Mouse (Mus musculus) MEL (cell line): ENCODE measurements at regions not wholly inside any gene's neighbourhood (a gene's known extent, or its start where the extent isn't known, plus 50 kb on each side); places are given as distances from the start of the nearest gene placed in this dataset.

Experiments
- E2F4 ChIP-seq: IDR thresholded peaks from 2 replicates; pipeline ENCODE4 v1.6.1; 2011; ENCODE audit warnings: low read depth, low read length, improper control_type of control experiment, borderline replicate concordance
- MEF2A ChIP-seq: IDR thresholded peaks from 2 replicates; pipeline ENCODE4 v1.6.1; 2014; ENCODE audit warnings: low read depth, mild to moderate bottlenecking, inconsistent platforms, low read length, improper control_type of control experiment; ENCODE audit not compliant: poor library complexity, insufficient replicate concordance, severe bottlenecking; ENCODE audit errors: extremely low read depth
- POLR2A ChIP-seq, 2 experiments: IDR thresholded peaks; 2 replicates each; pipeline ENCODE4 v1.6.1; 2011 to 2012; ENCODE audit warnings: low read length in 2 of 2, mild to moderate bottlenecking in 2 of 2, control low read depth in 1 of 2, improper control_type of control experiment in 1 of 2, low read depth in 1 of 2, moderate library complexity in 1 of 2; ENCODE audit not compliant: control insufficient read depth in 1 of 2, insufficient read depth in 1 of 2, poor library complexity in 1 of 2
- POLR2AphosphoS2 ChIP-seq: IDR thresholded peaks from 2 replicates; pipeline ENCODE4 v1.6.1; 2011; ENCODE audit warnings: low read length, improper control_type of control experiment

- TF ChIP-seq POLR2A (IDR thresholded peaks at IDR 0.05; ENCODE audit: control insufficient read depth in 1 of 2, insufficient read depth in 1 of 2, low read depth in 1 of 2, low read length in 2 of 2, poor library complexity in 1 of 2) (no peak), E2F4 (no peak), POLR2AphosphoS2 (no peak), MEF2A (no peak)
These were observed 443.1 kb upstream of the Arpp21 start for GRCm38 (mm10) chr9:112678866-112679265.
